Mouse (Mus musculus) 3T3-L1 (cell line): ENCODE measurements around the gene Pip5k1b.

Experiments used
- DNase-seq: peaks from one replicate; pipeline ENCODE4 v3.0.0-alpha.2; 2015; ENCODE audit warnings: low read depth, low spot score

Pip5k1b gene

DNA sequence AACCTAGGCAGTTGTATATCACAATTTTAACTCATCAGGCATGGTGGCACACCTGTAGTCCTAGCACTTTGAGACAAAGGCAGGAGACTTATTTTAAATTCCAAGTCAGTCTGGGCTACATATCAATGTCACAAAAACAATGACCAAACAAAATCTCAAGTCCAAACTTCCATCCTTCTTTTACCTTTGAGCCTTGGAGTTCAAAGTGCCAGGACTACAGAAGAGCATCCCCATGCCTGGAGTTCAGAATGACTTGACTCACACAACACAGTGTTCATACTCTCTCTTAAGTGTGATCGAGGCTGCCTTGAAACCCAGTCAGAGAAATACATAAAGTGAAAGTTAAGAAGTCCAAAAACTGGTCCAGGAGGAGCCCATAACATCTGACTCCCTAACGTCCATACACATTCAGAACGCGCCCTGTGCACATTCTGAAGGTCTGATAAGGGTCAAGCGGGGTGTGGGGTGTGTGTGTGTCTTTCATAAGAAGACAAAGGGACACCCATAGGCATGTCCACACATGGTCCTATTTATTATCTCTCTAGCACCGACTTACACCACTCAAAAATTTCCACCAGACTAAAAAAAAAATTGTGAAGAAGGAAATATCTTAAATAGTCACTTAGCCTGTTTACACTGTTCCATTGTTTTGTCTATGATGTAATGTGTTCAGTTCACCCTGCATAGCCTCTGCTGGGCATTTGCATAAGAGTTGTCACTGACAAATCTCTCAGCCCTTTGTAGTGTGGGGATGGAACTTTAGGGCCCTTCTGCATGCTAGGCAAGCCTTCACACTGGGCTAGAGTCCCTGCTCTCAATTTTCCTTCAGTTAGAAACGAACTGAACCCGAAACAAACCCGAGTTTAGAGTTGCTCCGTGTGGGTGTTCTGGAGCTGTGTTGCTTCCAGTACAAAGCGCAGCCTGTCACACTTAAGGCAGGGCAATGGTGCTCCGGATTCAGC lies 296.0 kb downstream of the Pip5k1b start:
- no peak for DNase-seq

GRCm38 (mm10) chr19:24258368-24258767 lies 297.3 kb downstream of the Pip5k1b start:
- no peak for DNase-seq

DNA sequence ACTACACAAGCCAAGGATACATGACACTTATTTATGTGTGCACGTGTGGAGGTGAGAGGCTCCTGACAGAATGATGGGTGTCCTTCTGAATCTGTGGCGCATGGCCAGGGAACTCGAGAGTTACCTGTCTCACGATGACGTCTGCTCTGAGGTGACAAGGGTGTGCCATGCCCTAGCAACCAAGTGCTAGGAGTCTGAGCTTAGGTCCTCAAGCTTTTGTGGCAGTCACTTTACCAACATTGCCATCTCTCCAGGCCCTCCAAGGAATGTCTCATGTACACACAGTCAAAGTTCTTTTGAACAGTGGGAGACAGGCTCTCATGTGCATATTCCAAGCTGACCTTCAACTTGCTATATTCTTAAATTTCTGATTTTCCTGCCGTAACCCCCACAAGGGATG lies 297.7 kb downstream of the Pip5k1b start:
- DNase-seq: no peak

DNA sequence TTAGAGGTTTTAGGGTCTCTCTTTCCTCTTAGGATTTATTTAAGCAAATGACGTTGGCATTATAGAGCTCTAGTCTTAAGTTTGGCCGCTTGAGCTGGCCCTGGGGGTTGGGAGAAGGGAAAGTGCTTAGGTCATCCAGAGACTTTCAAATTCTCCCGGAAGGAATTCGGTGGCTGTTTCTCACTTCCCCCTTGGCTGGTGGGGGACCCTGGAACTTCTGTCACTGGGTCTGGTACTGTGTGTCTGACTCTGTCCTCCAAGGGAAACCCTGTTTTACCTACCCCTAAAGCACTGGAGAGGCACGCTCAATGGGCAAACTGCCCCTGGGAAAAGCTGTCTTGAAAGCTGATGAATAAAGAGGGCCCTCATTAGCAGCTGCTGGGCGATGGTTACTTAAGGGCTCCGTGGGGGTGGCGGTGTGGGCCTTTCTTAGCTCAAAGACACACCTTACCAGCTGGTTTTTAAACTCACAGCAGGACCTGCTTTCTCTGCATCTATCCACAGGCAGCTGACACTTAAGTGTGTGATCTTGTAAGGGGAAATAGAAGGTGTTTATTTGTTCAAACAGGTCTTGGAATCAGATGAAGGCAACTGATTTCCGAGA lies 301.9 kb downstream of the Pip5k1b start:
- DNase-seq: no peak

- DNase-seq: no peak
Measured at GRCm38 (mm10) chr19:24251869-24252268, 303.8 kb downstream of the Pip5k1b start.
